Mouse (Mus musculus): ENCODE measurements around the gene Madd.
A peak's percentile ranks its signal among the peaks of the same experiment; 100 is the strongest.
"Not testable (repeated sequence)": the region's sequence is repeated elsewhere in the genome, so short reads cannot be mapped to it uniquely, and the experiment has no call there.

The Madd gene

DNA sequence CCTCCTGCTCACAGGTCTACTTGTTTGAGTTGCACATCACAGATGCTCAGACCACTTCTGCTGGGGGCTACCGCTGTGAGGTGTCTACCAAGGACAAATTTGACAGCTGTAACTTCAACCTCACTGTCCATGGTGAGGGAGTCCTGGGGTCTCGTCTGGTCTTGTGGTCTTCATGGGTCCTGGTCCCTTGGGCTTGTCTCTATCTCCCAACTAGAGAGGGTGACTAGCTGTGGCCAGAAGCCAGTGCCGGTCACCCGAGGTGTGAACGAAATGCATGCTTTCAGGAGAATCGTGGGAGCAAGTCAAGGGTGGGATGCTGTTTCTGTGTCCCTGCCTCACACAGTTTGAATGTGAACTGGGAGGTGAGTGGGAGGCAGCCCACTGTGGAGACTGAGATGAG is 62.6 kb downstream of the Madd start:
- DNase-seq: no peak

DNA sequence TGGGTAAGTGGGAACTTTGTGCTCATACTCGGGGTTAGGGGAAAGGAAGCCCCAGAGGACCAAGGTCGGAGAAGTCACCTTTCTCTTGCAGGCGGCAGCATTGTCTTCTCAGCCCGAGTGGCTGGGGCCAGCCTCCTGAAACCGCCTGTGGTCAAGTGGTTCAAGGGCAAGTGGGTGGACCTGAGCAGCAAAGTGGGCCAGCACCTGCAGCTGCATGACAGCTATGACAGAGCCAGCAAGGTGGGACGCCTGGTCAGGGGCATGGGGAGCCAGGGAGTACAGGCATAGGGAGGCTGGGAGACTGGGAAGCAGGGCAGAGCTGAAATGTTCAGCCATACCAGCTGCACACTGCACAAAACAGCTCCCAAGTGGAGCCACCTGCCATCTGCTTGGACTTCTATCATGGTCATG is 63.4 kb downstream of the Madd start:
- DNase-seq: no peak

DNA sequence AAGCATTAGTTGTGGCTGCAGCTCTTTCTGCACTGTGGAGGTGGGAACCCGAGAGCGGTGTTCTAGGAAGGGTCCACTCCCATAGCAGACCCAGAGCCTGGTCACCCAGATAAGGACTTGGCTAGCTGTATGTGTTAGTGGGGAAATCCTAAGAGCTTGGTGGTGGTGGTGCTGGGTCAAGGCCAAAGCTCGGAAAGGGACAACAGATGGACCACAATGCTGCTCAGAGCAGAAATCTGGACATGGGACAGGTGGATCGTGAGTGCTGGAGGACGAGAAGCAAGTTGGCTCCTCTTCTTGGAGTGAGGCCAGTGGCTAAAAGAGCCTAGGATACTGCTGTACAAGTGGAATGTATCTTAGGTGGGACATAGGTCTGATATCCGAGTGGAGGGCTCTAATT is 64.1 kb downstream of the Madd start:
- no peak for DNase-seq

DNA sequence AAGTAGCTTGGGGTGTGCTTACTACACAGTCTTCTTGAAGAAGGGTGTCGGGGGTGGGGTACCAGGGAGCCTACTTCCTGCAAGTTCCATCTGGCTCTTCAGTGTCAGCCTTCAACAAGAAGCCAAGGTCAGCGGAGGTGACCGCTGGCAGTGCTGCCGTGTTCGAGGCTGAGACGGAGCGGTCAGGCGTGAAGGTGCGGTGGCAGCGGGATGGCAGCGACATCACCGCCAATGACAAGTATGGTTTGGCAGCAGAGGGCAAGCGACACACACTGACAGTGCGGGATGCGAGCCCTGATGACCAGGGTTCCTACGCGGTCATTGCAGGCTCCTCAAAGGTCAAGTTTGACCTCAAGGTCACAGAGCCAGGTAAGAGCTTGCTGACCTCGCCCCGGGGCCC is 64.6 kb downstream of the Madd start:
- no peak for DNase-seq

DNA sequence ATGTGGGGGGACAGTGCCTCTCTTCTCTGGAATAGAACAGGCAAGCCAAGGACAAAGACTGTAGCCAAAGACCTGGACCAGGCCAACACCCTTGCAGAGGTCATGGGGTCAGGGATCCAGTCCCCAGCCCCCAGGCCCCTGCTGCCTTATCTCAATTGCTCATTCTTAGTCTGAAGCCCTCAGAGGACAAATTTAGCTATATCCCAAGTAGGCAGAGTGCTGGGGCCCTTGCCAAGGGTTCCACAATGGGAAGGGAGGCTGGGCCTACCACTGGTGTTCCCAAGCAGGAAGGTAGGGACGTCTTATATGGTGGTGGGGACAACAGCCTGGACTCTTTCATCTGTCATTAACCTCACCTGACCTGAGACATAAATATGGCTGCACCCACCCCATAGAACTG is 65.0 kb downstream of the Madd start:
- DNase-seq: no peak

DNA sequence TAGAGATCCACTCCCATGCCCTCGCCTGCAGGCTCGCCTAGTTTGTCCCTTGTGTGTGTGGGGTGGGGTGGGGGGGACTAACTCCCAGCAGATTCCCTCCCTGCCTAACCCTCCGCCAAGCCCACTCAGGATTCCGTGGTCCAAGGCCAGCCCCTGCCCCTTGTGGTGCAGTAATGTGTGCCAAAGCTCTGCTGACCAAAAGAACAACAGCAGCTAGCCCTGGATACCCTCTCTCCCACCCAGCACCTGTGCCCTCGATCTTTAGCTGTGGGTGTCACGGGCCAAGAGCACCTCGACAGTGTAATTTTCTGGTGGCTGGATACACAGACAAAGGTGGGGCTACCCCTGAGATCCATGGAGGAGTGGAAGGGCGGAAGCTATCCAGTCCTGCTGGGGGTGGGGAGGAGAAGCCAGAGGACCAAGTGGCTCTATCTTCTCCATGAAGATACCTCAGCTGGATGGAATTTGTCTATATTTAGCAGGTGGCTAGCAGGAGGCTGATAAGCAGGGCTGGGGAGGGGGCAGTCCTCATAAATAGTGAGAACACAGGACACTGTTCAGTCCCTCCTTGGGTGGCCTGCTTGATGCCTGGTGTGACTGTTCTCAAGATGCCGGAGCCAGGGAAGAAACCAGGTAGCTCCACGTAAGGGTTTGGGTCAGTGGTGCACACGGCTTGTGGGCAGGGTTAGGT is 65.9 kb downstream of the Madd start, which contains the start of gene Mybpc3:
Mybpc3 (plus strand) TSS at position 560 of the 691 bp plus-strand sequence.
- DNase-seq: no peak

DNA sequence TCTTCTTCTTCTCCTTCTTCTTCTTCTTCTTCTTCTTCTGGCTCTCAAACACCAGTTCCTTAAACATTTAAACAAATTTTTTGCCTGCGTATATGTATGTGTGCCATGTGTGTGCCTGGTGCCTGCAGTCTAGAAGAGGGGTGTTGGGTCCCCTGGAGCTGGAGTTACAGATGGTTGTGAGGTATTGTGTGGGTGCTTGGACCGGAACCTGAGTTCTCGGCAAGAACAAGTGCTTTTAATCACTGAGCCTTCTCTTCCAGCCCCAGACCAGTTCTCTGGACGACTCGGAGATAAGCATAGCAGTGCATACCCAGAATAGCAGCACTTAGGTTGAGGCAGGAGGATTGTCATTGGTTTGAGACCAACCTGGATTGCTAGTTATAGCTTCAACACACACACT is 66.8 kb downstream of the Madd start:
- DNase-seq: no peak

DNA sequence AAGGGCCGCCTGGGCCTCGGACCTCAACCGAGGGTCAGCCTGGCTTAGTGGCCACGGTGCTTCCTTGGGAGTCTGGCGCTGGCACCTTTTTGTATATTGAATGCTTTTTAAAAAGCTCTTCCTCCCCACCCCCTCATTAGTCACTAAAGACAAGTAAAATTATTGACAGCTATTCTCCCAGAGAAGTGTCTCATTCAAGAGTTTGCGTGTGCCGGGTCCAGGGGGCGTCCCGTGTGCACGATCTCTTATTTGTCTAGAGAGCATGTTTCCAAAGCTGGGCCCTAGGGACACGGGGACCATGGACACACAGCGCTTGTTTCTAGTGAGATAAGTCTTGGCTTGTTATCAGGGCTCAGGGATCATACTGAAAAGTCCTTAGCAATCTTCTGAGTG is 68.1 kb downstream of the Madd start:
- no peak for DNase-seq

DNA sequence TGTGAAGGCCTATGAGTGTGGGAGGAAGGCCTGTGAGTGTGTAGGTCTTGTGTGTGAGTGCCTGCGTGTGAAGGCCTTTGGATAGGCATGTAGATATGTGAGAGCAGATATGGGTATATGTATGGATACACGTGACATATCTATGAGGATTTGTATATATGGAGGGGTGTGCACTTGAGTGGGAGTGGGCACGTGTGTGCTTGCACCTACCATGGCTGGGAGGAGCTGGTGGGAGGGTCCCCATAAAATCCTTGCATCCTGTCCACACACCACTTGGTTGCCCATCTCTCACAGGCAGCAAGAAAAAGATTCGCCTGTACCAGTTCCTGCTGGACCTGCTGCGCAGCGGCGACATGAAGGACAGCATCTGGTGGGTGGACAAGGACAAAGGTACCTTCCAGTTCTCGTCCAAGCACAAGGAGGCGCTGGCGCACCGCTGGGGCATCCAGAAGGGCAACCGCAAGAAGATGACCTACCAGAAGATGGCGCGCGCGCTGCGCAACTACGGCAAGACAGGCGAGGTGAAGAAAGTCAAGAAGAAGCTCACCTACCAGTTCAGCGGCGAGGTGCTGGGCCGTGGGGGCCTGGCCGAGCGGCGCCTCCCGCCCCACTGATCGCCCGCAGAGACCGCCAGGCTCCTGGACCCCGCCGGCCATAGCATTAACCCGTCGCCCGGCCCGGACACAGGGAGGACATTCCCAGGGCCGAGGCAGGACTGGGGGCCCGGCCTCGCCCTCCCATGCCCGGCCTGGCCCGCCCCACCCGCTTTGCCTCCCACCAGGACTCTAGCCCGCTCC is 68.7 kb downstream of the Madd start:
- DNase-seq: peak; percentile 38 to 64

DNA sequence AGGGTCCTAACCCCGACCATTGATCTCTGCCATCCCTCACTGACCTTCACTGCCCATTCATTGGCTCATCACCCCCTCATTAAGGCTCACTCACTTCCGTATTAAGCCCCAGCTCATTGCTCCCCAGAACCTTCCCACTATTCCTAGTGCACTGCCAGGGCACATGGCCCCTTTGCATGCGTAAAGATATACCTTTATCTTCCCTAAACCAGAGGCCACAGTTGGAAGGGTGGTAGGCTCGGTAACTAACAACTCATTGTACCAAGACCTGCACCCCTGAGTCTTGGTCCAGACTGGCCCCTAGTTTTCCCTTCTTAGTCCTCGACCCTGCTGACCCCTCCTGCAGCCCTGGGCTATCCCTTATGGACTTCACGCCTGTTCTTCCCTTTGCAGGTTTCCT is 69.8 kb downstream of the Madd start:
- DNase-seq: no peak

DNA sequence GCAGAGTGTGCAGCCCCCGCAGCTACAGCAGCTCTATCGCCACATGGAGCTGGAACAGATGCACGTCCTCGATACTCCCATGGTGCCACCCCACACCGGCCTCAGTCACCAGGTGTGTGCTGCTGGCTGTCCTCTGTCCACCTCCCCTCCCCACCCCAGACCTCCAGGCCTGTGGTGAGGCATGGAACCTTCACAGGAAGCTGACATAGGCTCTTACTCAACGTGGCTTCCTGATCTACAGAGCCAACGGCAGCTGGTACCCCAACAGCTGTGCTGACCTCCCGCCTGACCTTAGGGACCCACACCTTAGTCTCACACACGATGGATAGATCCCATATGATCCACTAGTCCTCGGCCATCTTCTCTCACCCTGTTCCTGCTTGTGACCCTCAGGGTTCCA is 70.3 kb downstream of the Madd start:
- no peak for DNase-seq

DNA sequence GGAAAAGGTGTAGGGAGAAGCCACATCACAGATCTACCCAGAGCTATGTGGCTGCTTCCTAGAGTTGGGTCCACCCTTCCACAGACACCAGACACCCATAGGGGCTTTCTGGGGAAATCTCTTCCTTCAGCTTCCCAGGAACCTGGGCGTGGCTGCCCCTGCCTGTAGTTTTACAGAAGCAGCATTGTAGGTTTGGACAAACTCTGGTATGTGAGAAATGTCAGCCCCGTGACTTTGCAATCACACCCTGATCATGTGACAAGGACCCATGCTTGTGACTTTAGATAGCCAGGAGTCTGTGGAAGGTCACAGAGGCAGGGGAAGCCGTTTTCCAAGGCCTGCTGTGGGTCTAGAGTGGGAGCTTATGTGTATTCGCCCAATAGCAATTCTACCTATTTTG is 71.1 kb downstream of the Madd start:
- no peak for DNase-seq

DNA sequence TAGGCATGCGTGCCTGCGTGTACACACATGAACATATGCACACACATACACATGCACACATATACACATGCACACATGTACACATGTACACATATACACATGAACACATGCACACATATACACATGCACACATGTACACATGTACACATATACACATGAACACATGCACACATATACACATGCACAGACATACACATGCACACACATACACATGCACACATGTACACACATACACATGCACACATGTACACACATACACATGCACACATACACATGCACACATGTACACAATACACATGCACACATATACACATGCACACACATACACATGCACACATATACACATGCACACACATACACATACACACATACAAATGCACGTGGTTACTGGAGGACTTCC is 71.8 kb downstream of the Madd start:
- DNase-seq: not testable (repeated sequence)

DNA sequence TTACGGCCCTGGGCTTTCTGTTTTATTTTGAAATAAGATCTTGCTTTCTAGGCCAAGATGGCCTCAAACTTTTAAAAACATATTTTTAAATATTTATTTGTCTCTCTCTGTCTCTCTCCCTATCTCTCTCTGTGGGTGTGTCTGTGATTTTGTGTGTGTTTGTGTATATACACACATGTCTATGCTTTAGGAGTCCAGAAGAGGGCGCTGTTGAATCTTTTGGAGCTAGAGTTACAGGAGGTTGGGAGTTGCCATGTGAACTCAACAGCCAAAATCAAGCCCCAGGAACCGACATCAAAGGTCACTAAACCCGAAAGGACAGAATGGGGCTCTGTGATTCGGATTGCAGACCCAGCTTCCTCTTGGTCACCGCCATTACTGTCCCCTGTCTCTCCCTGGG is 73.2 kb downstream of the Madd start:
- DNase-seq: no peak

DNA sequence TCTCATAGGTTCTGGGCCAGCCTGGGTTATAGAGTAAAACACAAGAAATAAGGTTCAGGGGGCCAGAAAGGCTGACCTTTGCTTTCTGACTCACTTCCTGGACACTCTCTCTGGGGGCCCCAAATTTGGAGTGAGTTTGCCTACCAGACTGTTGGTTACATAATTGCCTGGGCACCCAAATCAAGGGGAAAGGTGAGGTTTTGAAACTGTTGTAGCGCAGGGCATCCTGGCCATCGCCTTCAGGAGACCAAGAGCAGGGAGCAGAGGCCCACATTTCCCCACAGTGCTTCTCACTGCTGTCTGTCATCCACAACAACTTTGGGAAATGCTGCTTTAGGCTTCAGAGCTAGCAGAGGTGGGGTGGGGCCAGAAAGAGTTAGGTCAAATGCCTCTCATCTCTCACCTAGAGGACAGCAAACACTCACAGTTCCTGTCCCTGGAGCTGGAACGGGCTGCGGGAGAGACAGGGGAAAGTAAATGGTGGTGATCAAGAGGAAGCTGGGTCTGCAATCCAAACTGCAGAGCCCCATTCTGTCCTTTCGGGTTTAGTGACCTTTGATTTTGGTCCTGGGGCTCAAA is 73.7 kb downstream of the Madd start:
- no peak for DNase-seq

DNA sequence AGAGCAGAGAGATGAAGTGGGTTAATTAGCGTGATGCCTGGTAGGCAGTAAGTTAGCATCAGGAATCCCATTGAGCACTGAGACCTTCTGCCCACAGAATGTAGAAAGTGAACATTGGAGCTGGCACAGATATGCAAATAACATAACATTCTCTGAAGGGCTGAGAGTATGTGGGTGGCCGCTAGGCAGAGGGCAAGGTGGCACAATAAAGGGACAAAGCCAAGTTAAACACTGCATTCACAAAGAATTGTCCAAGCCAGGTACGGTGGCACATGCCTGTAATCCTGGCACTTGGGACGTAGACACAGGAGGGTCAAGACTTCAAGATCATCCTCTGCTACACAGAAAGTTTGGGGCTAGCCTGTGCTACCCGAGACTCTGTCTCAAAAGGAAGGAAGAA is 74.4 kb downstream of the Madd start:
- no peak for DNase-seq

DNA sequence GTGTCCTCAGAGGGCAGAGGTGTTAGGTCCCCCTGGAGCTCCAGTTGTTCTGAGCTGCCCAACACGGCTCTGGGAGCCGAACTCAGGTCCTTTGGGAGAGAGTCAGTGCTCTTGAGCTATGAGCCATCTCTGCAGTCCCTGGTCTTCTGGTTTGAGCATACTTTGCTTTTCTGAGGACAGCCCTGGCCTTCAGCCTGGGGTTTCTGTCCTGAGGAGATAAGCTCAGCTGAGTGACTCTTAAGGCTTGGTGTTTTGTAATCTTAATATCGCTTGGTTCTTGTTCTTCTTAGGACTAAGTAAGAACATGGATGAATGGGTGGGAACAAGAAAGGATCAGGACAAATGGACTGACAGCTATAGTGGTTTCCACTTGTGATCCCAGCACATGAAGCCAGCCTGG is 75.5 kb downstream of the Madd start:
- DNase-seq: no peak

DNA sequence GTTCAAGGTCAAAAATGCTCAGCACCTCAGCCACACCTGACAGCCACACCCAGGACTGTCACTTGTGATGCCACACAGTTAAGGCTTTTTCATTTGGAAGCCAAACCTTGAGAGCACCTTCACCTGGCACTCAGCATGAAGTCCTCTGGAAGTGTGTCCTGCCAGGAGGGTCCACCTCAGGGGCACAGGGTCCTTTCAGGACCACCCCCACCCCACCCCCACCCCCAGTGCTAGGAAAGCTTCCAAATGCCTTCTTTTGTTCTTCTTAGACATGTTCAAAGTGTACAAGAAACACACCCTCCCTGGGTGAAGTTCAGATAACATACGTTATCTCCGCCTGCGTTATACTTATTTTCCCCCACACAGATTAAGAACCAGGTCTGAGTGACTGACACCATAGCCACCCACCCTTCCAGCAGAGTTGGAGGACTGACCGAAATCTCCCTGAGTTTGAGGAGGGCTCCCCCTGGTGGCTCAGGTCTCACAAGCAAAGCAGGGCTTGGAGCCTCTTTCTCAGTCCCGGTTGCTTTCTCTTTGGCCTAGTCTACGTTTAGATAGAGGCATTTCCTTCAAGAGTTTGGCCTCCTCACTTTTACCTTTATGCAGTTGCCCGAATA is 82.4 kb downstream of the Madd start:
- peak; percentile 78 to 93 for DNase-seq

DNA sequence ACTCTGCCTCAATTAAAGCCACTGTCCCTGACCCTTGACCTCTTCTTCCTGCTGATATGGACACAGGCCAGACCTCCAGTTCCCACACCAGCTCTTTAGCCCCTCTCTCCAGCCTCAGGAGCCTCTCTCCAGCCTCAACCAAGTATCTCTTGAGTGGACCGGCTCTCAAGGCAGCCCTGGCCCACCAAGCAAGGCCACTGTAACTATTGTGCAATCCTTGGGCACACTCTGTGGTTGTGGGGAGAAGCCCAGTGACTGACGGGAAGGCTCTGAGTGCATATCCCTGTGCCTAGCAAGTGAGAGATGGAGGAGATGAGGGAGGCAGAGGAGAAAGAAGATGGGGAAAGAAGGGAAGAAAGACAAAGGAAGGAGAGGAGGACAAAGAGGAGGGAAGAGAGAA is 85.5 kb downstream of the Madd start:
- DNase-seq: no peak

DNA sequence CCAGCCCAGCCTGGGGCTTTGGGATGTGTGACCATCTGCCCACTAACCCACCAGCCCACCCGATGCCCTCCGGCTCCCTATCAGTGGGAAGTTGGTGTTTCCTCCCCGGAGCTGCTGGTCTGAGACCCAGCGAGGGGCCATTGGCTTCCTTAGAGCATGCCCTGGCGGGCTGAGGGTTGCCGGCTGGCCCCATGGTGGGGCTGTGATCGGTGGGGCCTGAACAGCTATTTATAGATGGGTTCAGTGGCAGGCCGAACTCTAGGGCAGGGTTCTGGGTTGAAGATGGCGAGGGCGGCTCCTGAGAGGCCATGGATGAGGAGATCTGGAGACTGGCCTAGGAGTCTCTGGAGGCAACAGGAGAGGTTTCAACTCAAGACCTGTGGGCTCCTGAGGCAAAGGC is 86.6 kb downstream of the Madd start:
- peak; percentile 50 to 58 for DNase-seq

DNA sequence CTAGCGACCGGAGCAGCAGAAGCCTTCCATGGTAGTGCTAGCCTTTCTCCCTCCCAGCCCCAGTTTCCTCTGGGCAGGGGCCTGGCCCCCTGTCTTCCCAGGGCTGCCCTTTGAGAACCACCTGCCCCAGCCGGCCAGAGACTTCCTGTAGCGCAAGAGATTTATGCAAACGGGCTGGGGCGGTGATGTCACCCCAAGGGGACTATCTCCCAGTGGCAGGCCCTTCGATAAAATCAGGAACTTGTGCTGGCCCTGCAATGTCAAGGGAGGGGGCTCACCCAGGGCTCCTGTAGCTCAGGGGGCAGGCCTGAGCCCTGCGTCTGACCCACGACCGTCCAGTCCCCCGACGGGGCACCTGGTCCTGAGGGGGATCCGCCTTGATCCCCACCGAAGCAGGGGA is 87.1 kb downstream of the Madd start:
- peak; percentile 75 to 80 for DNase-seq

DNA sequence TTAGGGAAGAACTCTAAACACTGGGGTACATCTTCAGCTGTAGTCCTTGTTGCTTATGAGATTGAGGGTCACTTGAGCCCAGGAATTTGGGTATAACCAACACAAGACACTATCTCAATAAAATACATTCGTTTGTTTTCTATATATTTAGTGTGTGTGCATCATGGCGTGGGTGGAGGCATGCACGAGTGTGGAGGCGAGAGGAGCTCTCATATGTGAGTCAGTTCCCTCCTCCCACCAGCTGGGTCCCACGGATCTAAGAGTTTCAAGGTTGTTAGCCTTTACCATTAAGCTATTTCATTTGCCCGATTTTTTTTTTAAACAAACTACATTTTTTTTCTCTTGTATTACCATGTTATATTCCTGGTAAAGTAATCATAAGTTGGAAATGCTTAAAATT is 92.8 kb downstream of the Madd start:
- no peak for DNase-seq

DNA sequence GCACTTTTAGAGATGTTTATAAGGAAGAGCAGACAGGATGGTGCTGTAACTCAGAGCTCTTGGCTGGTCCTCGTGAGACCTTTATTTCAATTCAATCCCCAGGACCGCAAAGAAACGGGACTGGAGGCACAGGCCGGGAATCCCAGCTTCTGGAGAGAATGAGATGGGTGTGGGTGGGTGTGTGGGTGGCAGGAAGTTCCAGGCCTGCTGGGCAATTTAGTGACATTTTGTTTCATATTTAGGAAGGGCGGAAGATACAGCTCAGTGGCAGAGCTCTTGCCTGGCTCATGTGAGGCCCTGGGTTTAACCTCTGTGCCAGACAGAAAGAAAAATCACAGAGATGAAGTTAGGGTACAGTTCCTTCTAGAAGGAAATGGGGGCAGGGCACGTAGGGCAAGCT is 93.4 kb downstream of the Madd start:
- DNase-seq: no peak

DNA sequence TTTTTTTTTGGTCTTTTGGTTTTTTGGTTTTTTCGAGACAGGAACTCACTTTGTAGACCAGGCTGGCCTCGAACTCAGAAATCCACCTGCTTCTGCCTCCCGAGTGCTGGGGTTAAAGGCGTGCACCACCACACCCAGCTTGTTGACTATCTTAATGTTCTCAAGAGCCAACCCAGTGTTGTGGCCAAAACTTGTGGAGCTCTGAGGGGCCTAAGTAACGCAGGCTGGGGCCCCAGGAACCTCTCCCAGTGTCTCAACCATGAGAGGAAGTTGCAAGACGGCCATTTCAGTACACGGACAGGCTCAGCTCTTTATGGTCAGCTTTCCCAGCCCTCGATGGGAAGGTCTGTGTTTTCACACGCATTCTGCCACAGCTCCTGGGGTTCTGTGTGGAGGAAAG is 94.7 kb downstream of the Madd start:
- DNase-seq: no peak

Data from spleen, adult 18-20 months (tissue).